Mouse (Mus musculus) brain, embryonic 14.5 days (tissue): ENCODE measurements around the gene Hist1h2ab.

Experiments used
- CTCF ChIP-seq: fragments of 200-500 bp; IDR thresholded peaks from 2 replicates; pipeline ENCODE4 v1.5.1; 2012; ENCODE audit warnings: inconsistent platforms, mild to moderate bottlenecking, moderate library complexity, borderline replicate concordance; ENCODE audit not compliant: insufficient read depth, insufficient read length; ENCODE audit errors: extremely low read depth
- POLR2A ChIP-seq: fragments of 200-500 bp; IDR thresholded peaks from 2 replicates; pipeline ENCODE4 v1.6.1; 2012; ENCODE audit warnings: mild to moderate bottlenecking, inconsistent platforms, borderline replicate concordance; ENCODE audit not compliant: poor library complexity, insufficient read depth, insufficient read length, severe bottlenecking; ENCODE audit errors: extremely low read depth

- TF ChIP-seq CTCF (no peak), POLR2A (no peak)
Observed at GRCm38 (mm10) chr13:23759251-23759771, 8.4 kb downstream of the Hist1h2ab start.
